ENCODE assay signal across 7 mouse cellular contexts in genomic region chr11:49764639-49765299, GRCm38 (mm10). TPM values are rescaled to one million over a fixed set of nuclear protein-coding genes. Genes with fewer than 3 reads are reported as not detected.
A peak's percentile ranks its signal among the peaks of the same experiment; 100 is the strongest.
DNase-seq lines count a peak whose midpoint lies in the region; ATAC-seq and TF ChIP-seq lines count a peak whose summit lies in the region.

No protein-coding gene starts in this region.

- WGBS in heart, embryonic 12.5 days, result 26% methylated on average over 8 of the region's 8 CpGs
- WGBS in neural tube, embryonic 11.5 days, result 41% methylated on average over 7 of the region's 8 CpGs

- peak overlapping the region; percentile 47 for H3K4me3 ChIP-seq in ES-Bruce4 (ENCODE audit: low read depth, low read length)
- H3K4me3 ChIP-seq in heart, embryonic 12.5 days, result no peak overlapping the region
- no peak overlapping the region for H3K4me3 ChIP-seq in neural tube, embryonic 11.5 days (ENCODE audit: low read depth, low read length)

- no peak for TF ChIP-seq CTCF in ES-Bruce4 (IDR thresholded peaks at IDR 0.05; ENCODE audit: low read depth, low read length)

- peak overlapping the region; percentile 73 for H3K27ac ChIP-seq in ES-Bruce4 (ENCODE audit: insufficient read depth, low read length)
- peak overlapping the region; percentile 58 for H3K27ac ChIP-seq in heart, embryonic 12.5 days (ENCODE audit: poor library complexity, severe bottlenecking)
- H3K27ac ChIP-seq in neural tube, embryonic 11.5 days (ENCODE audit: low read depth, low read length), result no peak overlapping the region

- DNase-seq in A20 (ENCODE audit: low read depth, low spot score), result peak; percentile 83
- peak; percentile 40 for DNase-seq in embryo, embryonic 11.5 days (ENCODE audit: low read depth, low spot score)
- DNase-seq in kidney, postnatal 14 days, result peak; percentile 87
- DNase-seq in neural tube, embryonic 11.5 days (ENCODE audit: low spot score), result peak; percentile 53
- no peak for DNase-seq in left cerebral cortex, adult 11 months (ENCODE audit: low spot score)

- TF ChIP-seq EP300 in ES-Bruce4 (IDR thresholded peaks at IDR 0.05; ENCODE audit: insufficient read depth, low read depth, low read length), result peak; percentile 95

- peak overlapping the region; percentile 30; the same call in 1 of the 2 replicates for H3K9ac ChIP-seq in ES-Bruce4 (ENCODE audit: low read depth, poor library complexity, severe bottlenecking)
- H3K9ac ChIP-seq in heart, embryonic 12.5 days, result peak overlapping the region; percentile 35
- H3K9ac ChIP-seq in neural tube, embryonic 11.5 days (ENCODE audit: low read length), result no peak overlapping the region

- no peak for TF ChIP-seq POLR2A in ES-Bruce4 (IDR thresholded peaks at IDR 0.05; ENCODE audit: insufficient read depth, low read length)

- peaks cover 8% of the 10 kb centered on the region for H3K4me1 ChIP-seq in ES-Bruce4 (ENCODE audit: control insufficient read depth, insufficient read depth, low read length)
- H3K4me1 ChIP-seq in heart, embryonic 12.5 days (replicated peaks), result peaks cover 28% of the 10 kb centered on the region
- no peaks in the 10 kb centered on the region for H3K4me1 ChIP-seq in neural tube, embryonic 11.5 days (ENCODE audit: control insufficient read depth, insufficient read depth, low read length)

- peak; percentile 71; the same call in 1 of the 2 replicates for ATAC-seq in heart, embryonic 12.5 days (ENCODE audit: insufficient number of reproducible peaks, low FRiP score)
- no peak for ATAC-seq in neural tube, embryonic 11.5 days (ENCODE audit: insufficient read depth, low FRiP score, low TSS enrichment)

- no peaks in the 10 kb centered on the region for H3K27me3 ChIP-seq in ES-Bruce4 (ENCODE audit: control insufficient read depth, insufficient read depth, low read length, poor library complexity, severe bottlenecking)
- H3K27me3 ChIP-seq in heart, embryonic 12.5 days (replicated peaks), result no peaks in the 10 kb centered on the region
- no peaks in the 10 kb centered on the region for H3K27me3 ChIP-seq in neural tube, embryonic 11.5 days (ENCODE audit: control insufficient read depth, insufficient read depth, low read length)

- no peaks in the 10 kb centered on the region for H3K9me3 ChIP-seq in ES-Bruce4 (replicated peaks; ENCODE audit: control insufficient read depth, insufficient read depth, low read length, poor library complexity, severe bottlenecking)
- no peaks in the 10 kb centered on the region for H3K9me3 ChIP-seq in heart, embryonic 12.5 days (replicated peaks)
- no peaks in the 10 kb centered on the region for H3K9me3 ChIP-seq in neural tube, embryonic 11.5 days (ENCODE audit: control insufficient read depth, low read length)

- no peaks in the 10 kb centered on the region for H3K36me3 ChIP-seq in ES-Bruce4 (ENCODE audit: control insufficient read depth, insufficient read depth, low read length, poor library complexity, severe bottlenecking)
- H3K36me3 ChIP-seq in heart, embryonic 12.5 days, result no peaks in the 10 kb centered on the region
- no peaks in the 10 kb centered on the region for H3K36me3 ChIP-seq in neural tube, embryonic 11.5 days (ENCODE audit: control insufficient read depth, insufficient read depth, low read length)

- H3K4me2 ChIP-seq in heart, embryonic 12.5 days, result peak overlapping the region; percentile 43
- no peak overlapping the region for H3K4me2 ChIP-seq in neural tube, embryonic 11.5 days (ENCODE audit: low read depth)

RNA-seq across cellular contexts. Expression of gene Gfpt2, which starts 29.2 kb away (rescaled TPM):
- 49.1 and 52.3 TPM in 2 replicates for polyA plus RNA-seq in ES-Bruce4 (2011; ENCODE audit: insufficient read depth, insufficient read length, low read depth, missing spikeins)
- 13.9 and 14.7 TPM in 2 replicates for polyA plus RNA-seq in heart, embryonic 12.5 days (2016; fragmentation: Nextera tagmentation; extraction: Ambion mirVana)
- polyA plus RNA-seq in neural tube, embryonic 11.5 days (2014; fragmentation: Nextera tagmentation; extraction: Ambion mirVana), result 10.9 and 11.8 TPM in 2 replicates

RNA-seq across cellular contexts. Expression of gene Cnot6, which starts 52.2 kb away (rescaled TPM):
- polyA plus RNA-seq in ES-Bruce4 (2011; ENCODE audit: insufficient read depth, insufficient read length, low read depth, missing spikeins), result 60.3 and 64.3 TPM in 2 replicates
- polyA plus RNA-seq in heart, embryonic 12.5 days (2016; fragmentation: Nextera tagmentation; extraction: Ambion mirVana), result 61.5 and 65.9 TPM in 2 replicates
- polyA plus RNA-seq in neural tube, embryonic 11.5 days (2014; fragmentation: Nextera tagmentation; extraction: Ambion mirVana), result 53.9 and 60.2 TPM in 2 replicates
